Mouse (Mus musculus): ENCODE results near the gene Pla2g3. TPM values are rescaled to one million over a fixed set of nuclear protein-coding genes. Genes with fewer than 3 reads are reported as not detected.

Pla2g3 gene
- total and polyA plus RNA-seq, 2 experiments from 2014 or later: 0.08 to 0.11 TPM

DNA sequence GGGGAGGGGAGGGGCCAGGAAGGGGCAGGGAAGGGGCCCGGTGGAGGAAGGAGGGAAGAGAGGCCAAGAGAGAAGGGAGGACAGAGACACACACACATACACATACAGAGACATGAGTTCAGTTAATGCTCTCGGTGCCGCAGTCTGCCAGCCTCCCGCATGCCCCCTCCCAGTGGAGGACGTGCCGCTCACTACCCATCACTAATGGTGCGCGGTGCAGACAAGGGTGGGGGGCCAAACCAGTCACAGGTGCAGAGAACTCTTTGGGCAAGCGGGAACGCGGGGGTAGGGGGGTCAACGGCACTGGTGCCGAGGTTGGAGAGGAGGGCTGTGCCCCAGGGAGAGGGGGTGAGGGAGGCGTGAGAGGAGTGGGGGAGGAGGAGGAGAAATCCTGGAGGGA lies 32.8 kb downstream of the Pla2g3 start:
- no peak overlapping the region for H3K9ac ChIP-seq (replicated peaks; ENCODE audit: low read depth, low read length)
- H3K36me3 ChIP-seq (replicated peaks; ENCODE audit: control insufficient read depth, insufficient read depth, low read length): peaks cover 70% of the 10 kb centered on the region
- H3K4me1 ChIP-seq (ENCODE audit: control insufficient read depth, insufficient read depth): peaks cover 17% of the 10 kb centered on the region; the same call in 1 of the 2 replicates
- no peak overlapping the region for H3K27ac ChIP-seq (ENCODE audit: low read depth)
- H3K27me3 ChIP-seq (ENCODE audit: control insufficient read depth, insufficient read depth, low read length): no peaks in the 10 kb centered on the region
- WGBS: 80% methylated on average over 14 of the region's 14 CpGs
- no peak overlapping the region for H3K4me2 ChIP-seq (ENCODE audit: low read depth, low read length)
- ATAC-seq (ENCODE audit: insufficient read depth, low read depth): no peak
- no peaks in the 10 kb centered on the region for H3K9me3 ChIP-seq (replicated peaks; ENCODE audit: control insufficient read depth, low read length)
- TF ChIP-seq EP300 (IDR thresholded peaks at IDR 0.05; ENCODE audit: low read depth) (no peak), CTCF (IDR thresholded peaks at IDR 0.05; ENCODE audit: low read depth) (no peak)
- DNase-seq (ENCODE audit: low spot score): no peak
- no peak overlapping the region for H3K4me3 ChIP-seq (ENCODE audit: low read depth, low read length)

- Histone ChIP-seq H3K9me3 (replicated peaks; ENCODE audit: control insufficient read depth, low read length) (no peaks in the 10 kb centered on the region), H3K4me1 (ENCODE audit: control insufficient read depth, insufficient read depth) (peaks cover 20% of the 10 kb centered on the region; the same call in 1 of the 2 replicates), H3K27ac (ENCODE audit: low read depth) (no peak overlapping the region), H3K36me3 (replicated peaks; ENCODE audit: control insufficient read depth, insufficient read depth, low read length) (peaks cover 76% of the 10 kb centered on the region), H3K4me3 (ENCODE audit: low read depth, low read length) (no peak overlapping the region), H3K9ac (replicated peaks; ENCODE audit: low read depth, low read length) (no peak overlapping the region), H3K27me3 (ENCODE audit: control insufficient read depth, insufficient read depth, low read length) (no peaks in the 10 kb centered on the region), H3K4me2 (ENCODE audit: low read depth, low read length) (no peak overlapping the region)
- 81% methylated on average over 23 of the region's 23 CpGs for WGBS
- DNase-seq (ENCODE audit: low spot score) (no peak), ATAC-seq (ENCODE audit: insufficient read depth, low read depth) (no peak)
- TF ChIP-seq CTCF (IDR thresholded peaks at IDR 0.05; ENCODE audit: low read depth): no peak
- no peak for TF ChIP-seq EP300 (IDR thresholded peaks at IDR 0.05; ENCODE audit: low read depth)
Measured at GRCm38 (mm10) chr11:3521339-3522224, 33.5 kb downstream of the Pla2g3 start.

- H3K36me3 ChIP-seq (replicated peaks; ENCODE audit: control insufficient read depth, insufficient read depth, low read length): peaks cover 85% of the 10 kb centered on the region
- DNase-seq (ENCODE audit: low spot score) (no peak), ATAC-seq (ENCODE audit: insufficient read depth, low read depth) (no peak)
- H3K4me1 ChIP-seq (ENCODE audit: control insufficient read depth, insufficient read depth): peaks cover 20% of the 10 kb centered on the region
- H3K4me2 ChIP-seq (ENCODE audit: low read depth, low read length): no peak overlapping the region
- H3K9me3 ChIP-seq (replicated peaks; ENCODE audit: control insufficient read depth, low read length): no peaks in the 10 kb centered on the region
- no peak overlapping the region for H3K4me3 ChIP-seq (ENCODE audit: low read depth, low read length)
- WGBS: 85% methylated on average over 17 of the region's 17 CpGs
- H3K27ac ChIP-seq (ENCODE audit: low read depth): no peak overlapping the region
- TF ChIP-seq CTCF (IDR thresholded peaks at IDR 0.05; ENCODE audit: low read depth) (no peak), EP300 (IDR thresholded peaks at IDR 0.05; ENCODE audit: low read depth) (no peak)
- H3K27me3 ChIP-seq (ENCODE audit: control insufficient read depth, insufficient read depth, low read length): no peaks in the 10 kb centered on the region
- H3K9ac ChIP-seq (replicated peaks; ENCODE audit: low read depth, low read length): no peak overlapping the region
Measured at GRCm38 (mm10) chr11:3522285-3523000, 34.4 kb downstream of the Pla2g3 start.

- 88% methylated on average over 7 of the region's 7 CpGs for WGBS
- H3K9ac ChIP-seq (replicated peaks; ENCODE audit: low read depth, low read length): no peak overlapping the region
- no peaks in the 10 kb centered on the region for H3K27me3 ChIP-seq (ENCODE audit: control insufficient read depth, insufficient read depth, low read length)
- H3K36me3 ChIP-seq (replicated peaks; ENCODE audit: control insufficient read depth, insufficient read depth, low read length): peaks cover 99% of the 10 kb centered on the region
- no peak for DNase-seq (ENCODE audit: low spot score)
- no peak overlapping the region for H3K27ac ChIP-seq (ENCODE audit: low read depth)
- ATAC-seq (ENCODE audit: insufficient read depth, low read depth): no peak
- no peak for TF ChIP-seq EP300 (IDR thresholded peaks at IDR 0.05; ENCODE audit: low read depth)
- TF ChIP-seq CTCF (IDR thresholded peaks at IDR 0.05; ENCODE audit: low read depth): no peak
- H3K4me3 ChIP-seq (ENCODE audit: low read depth, low read length): no peak overlapping the region
- peaks cover 19% of the 10 kb centered on the region; the same call in 1 of the 2 replicates for H3K4me1 ChIP-seq (ENCODE audit: control insufficient read depth, insufficient read depth)
- no peak overlapping the region for H3K4me2 ChIP-seq (ENCODE audit: low read depth, low read length)
- H3K9me3 ChIP-seq (replicated peaks; ENCODE audit: control insufficient read depth, low read length): no peaks in the 10 kb centered on the region
Measured at GRCm38 (mm10) chr11:3523840-3524582, 35.9 kb downstream of the Pla2g3 start.

GRCm38 (mm10) chr11:3525560-3525959 lies 37.5 kb downstream of the Pla2g3 start:
- no peak overlapping the region for H3K4me2 ChIP-seq (ENCODE audit: low read depth, low read length)
- no peak for DNase-seq (ENCODE audit: low spot score)
- H3K36me3 ChIP-seq (replicated peaks; ENCODE audit: control insufficient read depth, insufficient read depth, low read length): peaks cover 99% of the 10 kb centered on the region
- H3K9ac ChIP-seq (replicated peaks; ENCODE audit: low read depth, low read length): no peak overlapping the region
- TF ChIP-seq EP300 (IDR thresholded peaks at IDR 0.05; ENCODE audit: low read depth) (no peak), CTCF (IDR thresholded peaks at IDR 0.05; ENCODE audit: low read depth) (no peak)
- no peaks in the 10 kb centered on the region for H3K9me3 ChIP-seq (replicated peaks; ENCODE audit: control insufficient read depth, low read length)
- peaks cover 19% of the 10 kb centered on the region; the same call in 1 of the 2 replicates for H3K4me1 ChIP-seq (ENCODE audit: control insufficient read depth, insufficient read depth)
- ATAC-seq (ENCODE audit: insufficient read depth, low read depth): no peak
- WGBS: 80% methylated on average over 4 of the region's 4 CpGs
- no peak overlapping the region for H3K27ac ChIP-seq (ENCODE audit: low read depth)
- H3K4me3 ChIP-seq (ENCODE audit: low read depth, low read length): no peak overlapping the region
- H3K27me3 ChIP-seq (ENCODE audit: control insufficient read depth, insufficient read depth, low read length): no peaks in the 10 kb centered on the region
